Mouse (Mus musculus) limb, embryonic 11.5 days (tissue): ENCODE measurements around the gene Ace. TPM values are rescaled to one million over a fixed set of nuclear protein-coding genes. Genes with fewer than 3 reads are reported as not detected.
A peak's percentile ranks its signal among the peaks of the same experiment; 100 is the strongest.

Source experiments
- ATAC-seq: fragments of 200-750 bp; cut with Nextera tagmentation; 2 replicates; pipeline ENCODE4 v1.8.0; 2017; ENCODE audit warnings: low read depth; ENCODE audit not compliant: insufficient number of reproducible peaks, low FRiP score, low TSS enrichment
- DNase-seq: peaks from one replicate; pipeline ENCODE4 v3.0.0-alpha.2; 2015; ENCODE audit warnings: low spot score
- H3K27ac ChIP-seq: fragments of 300-500 bp; sonication (generic); replicated peaks from 2 replicates; pipeline ENCODE4 v1.5.1; 2014; ENCODE audit warnings: low read depth, mild to moderate bottlenecking, low read length
- H3K27me3 ChIP-seq: fragments of 300-500 bp; sonication (generic); 2 replicates; pipeline ENCODE4 v1.6.1; 2014; ENCODE audit warnings: mild to moderate bottlenecking, low read length, mixed read lengths; ENCODE audit not compliant: control insufficient read depth, insufficient read depth
- H3K36me3 ChIP-seq: fragments of 300-500 bp; sonication (generic); 2 replicates; pipeline ENCODE4 v1.6.1; 2014; ENCODE audit warnings: mild to moderate bottlenecking, low read length, moderate library complexity, mixed read lengths; ENCODE audit not compliant: control insufficient read depth, insufficient read depth
- H3K4me1 ChIP-seq: fragments of 300-500 bp; sonication (generic); 2 replicates; pipeline ENCODE4 v1.6.1; 2014; ENCODE audit warnings: low read length, mixed read lengths; ENCODE audit not compliant: control insufficient read depth, insufficient read depth
- H3K4me2 ChIP-seq: fragments of 300-500 bp; sonication (generic); 2 replicates; pipeline ENCODE4 v1.6.1; 2014; ENCODE audit warnings: low read depth, mild to moderate bottlenecking, moderate library complexity; ENCODE audit not compliant: severe bottlenecking
- H3K4me3 ChIP-seq: fragments of 300-500 bp; sonication (generic); 2 replicates; pipeline ENCODE4 v1.5.1; 2014; ENCODE audit warnings: low read depth, low read length
- H3K9ac ChIP-seq: fragments of 300-500 bp; sonication (generic); 2 replicates; pipeline ENCODE4 v1.6.1; 2014; ENCODE audit warnings: mild to moderate bottlenecking, low read length
- H3K9me3 ChIP-seq: fragments of 300-500 bp; sonication (generic); 2 replicates; pipeline ENCODE4 v1.6.1; 2016; ENCODE audit warnings: low read length; ENCODE audit not compliant: control insufficient read depth
- WGBS: fragments of 180-500 bp; shearing (Covaris S2); extraction: QIAGEN DNeasy Blood & Tissue Kit; methylation state at CpG from one replicate; pipeline ENCODE4 v1.1.7; 2014; 5-methylcytosine and 5-hydroxymethylcytosine counted together
- polyA plus RNA-seq: library from polyadenylated mRNA; unstranded; fragments of >200 nt; fragmentation: Nextera tagmentation; extraction: Ambion mirVana; gene quantifications from 2 replicates; pipeline ENCODE4 v1.2.1, GENCODE M21; 2014

Ace gene
- polyA plus RNA-seq, 1 experiment from 2014 or later: 0.15 TPM

DNA sequence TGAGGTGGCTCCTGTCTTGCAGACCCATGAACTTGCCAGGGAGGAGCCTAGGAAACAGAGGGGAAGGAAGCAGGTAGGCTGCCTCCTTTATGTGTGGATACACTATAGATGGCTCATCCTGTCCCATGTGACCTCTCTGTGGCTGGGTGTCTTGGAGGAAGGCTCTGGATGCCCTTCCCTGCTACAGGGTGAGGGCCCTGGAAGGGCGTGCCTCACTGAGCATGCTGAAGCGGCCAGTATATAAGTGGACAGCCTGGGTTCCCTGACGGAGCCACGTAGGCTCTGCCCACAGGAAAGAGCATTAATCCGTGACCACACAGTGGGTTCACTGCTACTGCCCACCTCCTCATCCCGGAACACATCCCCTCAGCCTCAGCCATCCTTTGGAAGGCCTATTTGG, 21.7 kb downstream of the Ace start:
- 82% methylated on average over 6 of the region's 6 CpGs for WGBS
- DNase-seq: no peak
- Histone ChIP-seq H3K27ac (no peak overlapping the region), H3K27me3 (no peaks in the 10 kb centered on the region), H3K9ac (no peak overlapping the region), H3K9me3 (no peaks in the 10 kb centered on the region), H3K36me3 (no peaks in the 10 kb centered on the region), H3K4me1 (no peaks in the 10 kb centered on the region), H3K4me2 (no peak overlapping the region), H3K4me3 (no peak overlapping the region)
- no peak for ATAC-seq

DNA sequence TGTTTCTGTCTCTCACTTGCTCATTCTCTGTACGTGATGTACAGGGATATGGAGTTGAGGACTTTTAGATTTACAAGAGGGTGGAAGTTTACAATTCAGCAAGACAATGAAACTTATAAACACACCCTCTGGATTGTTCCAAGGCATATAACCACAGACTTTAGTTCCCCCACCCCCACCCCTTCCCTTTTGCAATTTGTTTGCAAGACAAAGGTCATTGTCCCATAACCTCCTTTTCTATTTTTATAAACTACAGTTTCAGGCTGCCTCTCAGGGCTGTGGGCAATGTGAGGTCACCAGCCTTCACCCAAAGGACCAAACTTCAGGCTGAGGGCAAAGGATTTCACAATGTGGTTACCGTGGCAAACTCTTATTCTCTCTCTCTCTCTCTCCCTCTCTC, 22.5 kb downstream of the Ace start:
- WGBS: 71% methylated on average over 2 of the region's 2 CpGs
- Histone ChIP-seq H3K9ac (no peak overlapping the region), H3K4me3 (no peak overlapping the region), H3K36me3 (no peaks in the 10 kb centered on the region), H3K4me2 (no peak overlapping the region), H3K9me3 (no peaks in the 10 kb centered on the region), H3K4me1 (no peaks in the 10 kb centered on the region), H3K27ac (no peak overlapping the region), H3K27me3 (no peaks in the 10 kb centered on the region)
- DNase-seq (no peak), ATAC-seq (no peak)

DNA sequence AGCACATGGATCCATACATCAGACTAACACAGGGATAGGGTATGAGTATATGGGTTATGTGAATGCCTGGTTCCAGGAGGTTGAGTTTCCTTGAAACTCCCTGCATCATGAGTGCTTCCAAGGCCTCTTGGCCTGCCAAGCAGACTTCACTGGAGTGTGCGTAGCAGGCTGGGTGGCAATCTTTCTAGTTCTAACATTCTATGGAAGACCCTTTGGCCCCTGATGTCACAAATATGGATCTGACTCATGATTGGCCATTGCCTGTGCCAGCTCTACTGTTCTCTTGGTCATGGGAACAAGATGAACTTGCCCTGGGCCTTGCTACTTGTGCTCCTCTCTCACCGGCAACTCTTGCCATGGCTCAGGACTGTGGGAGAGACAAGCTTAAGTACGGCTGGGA, 26.6 kb downstream of the Ace start, which contains the start of gene Ace3:
Ace3 (plus strand) TSS at position 301 of the 400 bp plus-strand sequence.
- no peak within 1 kb of the TSS for H3K27ac ChIP-seq
- H3K4me3 ChIP-seq: no peak within 1 kb of the TSS
- H3K27me3 ChIP-seq: no peaks in the 10 kb centered on the region
- H3K9ac ChIP-seq: no peak within 1 kb of the TSS
- H3K36me3 ChIP-seq: no peaks in the 10 kb centered on the region
- 87% methylated on average over 3 of the region's 3 CpGs for WGBS
- no peak within 1 kb of the TSS for H3K4me2 ChIP-seq
- no peaks in the 10 kb centered on the region for H3K9me3 ChIP-seq
- no peaks in the 10 kb centered on the region for H3K4me1 ChIP-seq
- DNase-seq (no peak), ATAC-seq (no peak)

DNA sequence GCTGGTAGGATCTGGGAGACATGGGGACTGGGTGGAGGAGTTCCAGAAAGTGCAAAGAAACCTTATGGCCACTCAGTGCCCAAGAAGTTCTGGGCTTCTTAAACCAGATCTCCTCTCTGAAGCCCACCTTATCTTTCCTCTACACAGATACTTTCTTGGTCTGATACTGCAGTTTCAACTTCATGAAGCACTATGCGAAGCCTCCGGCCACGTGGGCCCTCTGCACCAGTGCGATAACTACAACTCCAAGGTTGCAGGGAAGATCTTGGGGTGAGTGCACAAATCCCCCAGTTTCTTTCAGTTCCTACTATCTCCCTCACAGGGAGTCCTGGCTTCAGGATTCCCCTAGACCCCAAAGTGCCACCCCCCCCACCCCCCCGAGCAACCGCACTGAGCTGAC, 32.3 kb downstream of the Ace start:
- WGBS: 96% methylated on average over 6 of the region's 6 CpGs
- Histone ChIP-seq H3K9ac (no peak overlapping the region), H3K9me3 (no peaks in the 10 kb centered on the region), H3K27me3 (no peaks in the 10 kb centered on the region), H3K4me3 (no peak overlapping the region), H3K36me3 (no peaks in the 10 kb centered on the region), H3K4me1 (no peaks in the 10 kb centered on the region), H3K27ac (no peak overlapping the region), H3K4me2 (no peak overlapping the region)
- no peak for DNase-seq
- ATAC-seq: no peak

DNA sequence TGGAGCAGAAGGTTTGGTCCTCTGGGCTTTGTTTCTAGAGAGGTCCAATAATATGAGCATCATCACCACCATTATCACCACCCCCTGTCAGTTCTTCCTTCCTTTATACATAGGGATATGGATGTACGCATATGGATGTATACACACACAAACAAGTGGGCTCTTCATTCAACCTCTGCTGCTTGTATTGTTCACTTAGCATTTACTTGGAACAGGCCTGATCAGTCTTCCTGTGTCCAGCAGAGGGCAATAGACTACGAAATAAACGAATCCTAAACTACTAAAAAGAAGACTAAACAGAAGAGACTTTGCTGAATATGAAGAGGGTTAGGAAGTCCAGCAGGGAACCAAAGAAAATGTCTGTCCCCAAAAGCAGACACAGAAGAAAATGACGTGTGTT, 34.0 kb downstream of the Ace start:
- no peak overlapping the region for H3K27ac ChIP-seq
- 43% methylated on average over 4 of the region's 4 CpGs for WGBS
- no peak for DNase-seq

DNA sequence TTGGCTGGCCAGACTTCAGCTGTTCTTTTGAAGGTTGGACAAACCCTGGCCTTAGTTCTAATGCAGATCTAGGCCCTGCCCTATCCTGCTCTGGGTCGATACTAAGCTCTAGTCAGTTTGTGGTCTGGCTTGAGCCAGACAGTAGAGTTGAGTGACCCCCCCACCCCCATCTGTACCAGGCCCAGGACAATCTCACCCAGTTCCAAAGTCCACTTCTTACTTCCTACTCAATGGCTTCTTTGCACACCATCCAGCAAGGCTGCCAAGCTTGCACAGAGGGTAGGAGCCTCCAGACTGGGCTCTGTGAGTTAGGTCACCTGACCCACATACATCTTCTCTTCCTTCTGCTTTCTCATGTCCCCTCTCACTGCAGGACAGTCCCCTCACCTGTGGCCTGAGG, 36.8 kb downstream of the Ace start:
- Histone ChIP-seq H3K9me3 (no peaks in the 10 kb centered on the region), H3K4me1 (0 out of 2 replicates have a peak, but pooled peaks cover 3% of the 10 kb centered on the region), H3K27ac (no peak overlapping the region), H3K4me2 (no peak overlapping the region), H3K27me3 (no peaks in the 10 kb centered on the region), H3K4me3 (no peak overlapping the region), H3K9ac (no peak overlapping the region), H3K36me3 (no peaks in the 10 kb centered on the region)
- DNase-seq (no peak), ATAC-seq (no peak)
- 80% methylated on average over 1 of the region's 1 CpGs for WGBS

More for the DNA sequence above, 34.0 kb downstream of the Ace start:
- Histone ChIP-seq H3K9me3 (no peaks in the 10 kb centered on the region), H3K27me3 (no peaks in the 10 kb centered on the region), H3K4me3 (no peak overlapping the region), H3K4me2 (no peak overlapping the region), H3K9ac (no peak overlapping the region), H3K4me1 (no peaks in the 10 kb centered on the region), H3K36me3 (no peaks in the 10 kb centered on the region)
- ATAC-seq: no peak

DNA sequence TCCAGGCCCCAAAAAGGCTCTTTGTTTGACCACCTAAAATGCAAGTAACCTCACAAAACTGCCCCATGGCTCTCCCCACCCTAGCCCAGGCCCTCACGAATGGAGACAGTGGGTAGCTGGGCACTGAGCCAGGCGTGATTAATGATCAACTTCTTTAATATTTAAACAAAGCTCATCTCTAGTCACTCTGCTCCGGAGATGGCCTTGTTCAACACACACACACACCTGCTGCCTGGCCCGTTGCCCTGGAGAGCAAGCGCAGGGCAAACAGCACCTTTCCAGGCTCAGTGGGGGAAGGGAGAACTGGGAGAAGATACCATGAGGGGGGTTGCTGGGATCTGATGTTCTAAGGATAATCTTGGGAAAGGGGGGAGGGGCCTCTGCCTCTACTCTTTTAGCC, 38.2 kb downstream of the Ace start:
- no peaks in the 10 kb centered on the region for H3K9me3 ChIP-seq
- no peaks in the 10 kb centered on the region for H3K27me3 ChIP-seq
- 64% methylated on average over 5 of the region's 5 CpGs for WGBS
- no peak overlapping the region for H3K9ac ChIP-seq
- H3K27ac ChIP-seq: no peak overlapping the region
- ATAC-seq (no peak), DNase-seq (no peak)
- H3K4me1 ChIP-seq: 0 out of 2 replicates have a peak, but pooled peaks cover 3% of the 10 kb centered on the region
- H3K36me3 ChIP-seq: no peaks in the 10 kb centered on the region
- no peak overlapping the region for H3K4me3 ChIP-seq
- H3K4me2 ChIP-seq: no peak overlapping the region

DNA sequence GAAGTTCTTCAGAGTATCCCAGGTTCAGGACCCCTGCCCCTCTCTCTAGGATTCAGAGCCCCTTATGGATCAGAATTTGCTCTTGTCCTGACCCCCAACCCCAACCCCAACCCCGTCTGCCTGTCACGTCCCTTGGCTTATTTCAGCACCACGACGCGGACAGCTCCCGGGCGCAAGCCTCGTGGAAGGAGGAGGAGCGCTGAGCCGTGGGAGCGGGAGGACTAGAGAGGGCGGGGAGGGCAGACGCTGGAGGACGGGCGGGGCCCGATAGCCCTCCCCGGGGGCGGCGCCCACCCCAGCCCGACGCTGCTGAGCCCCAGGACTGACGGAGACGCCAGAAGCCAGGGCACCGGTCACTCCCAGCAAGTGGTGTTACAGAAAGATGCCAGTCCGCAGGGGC, 40.1 kb downstream of the Ace start, which contains the start of gene Kcnh6:
Kcnh6 (plus strand) TSS at position 304 of the 400 bp plus-strand sequence.
- Histone ChIP-seq H3K9me3 (no peaks in the 10 kb centered on the region), H3K9ac (no peak within 1 kb of the TSS), H3K4me1 (0 out of 2 replicates have a peak, but pooled peaks cover 3% of the 10 kb centered on the region), H3K27me3 (no peaks in the 10 kb centered on the region), H3K4me3 (no peak within 1 kb of the TSS), H3K27ac (no peak within 1 kb of the TSS), H3K4me2 (peak within 1 kb of the TSS; percentile 35), H3K36me3 (no peaks in the 10 kb centered on the region)
- DNase-seq (peak; percentile 91), ATAC-seq (no peak)
- WGBS: under 1% methylated on average over 25 of the region's 25 CpGs

DNA sequence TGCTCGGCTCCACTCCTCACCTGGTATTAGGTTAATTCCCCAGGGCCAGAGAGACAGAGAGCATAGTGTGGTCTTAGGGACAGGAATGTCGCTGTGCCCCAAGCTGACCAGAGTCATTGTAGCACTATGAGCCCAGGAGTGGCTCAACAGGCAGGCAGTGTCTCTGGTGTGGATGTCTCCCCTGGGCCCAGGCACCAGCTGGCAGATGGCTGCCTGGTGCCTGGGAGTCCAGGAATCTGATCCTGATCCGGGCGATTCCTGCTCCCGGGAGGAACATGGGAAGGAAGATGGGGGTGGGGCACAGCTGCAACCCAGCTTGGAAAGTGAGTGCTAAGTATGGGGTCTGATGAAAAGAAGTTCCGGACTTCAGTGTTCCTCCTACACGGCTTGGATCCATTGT, 45.0 kb downstream of the Ace start:
- 55% methylated on average over 7 of the region's 7 CpGs for WGBS
- Histone ChIP-seq H3K36me3 (no peaks in the 10 kb centered on the region), H3K9ac (no peak overlapping the region), H3K27me3 (no peaks in the 10 kb centered on the region), H3K4me3 (no peak overlapping the region), H3K4me1 (0 out of 2 replicates have a peak, but pooled peaks cover 3% of the 10 kb centered on the region), H3K4me2 (no peak overlapping the region), H3K9me3 (no peaks in the 10 kb centered on the region), H3K27ac (no peak overlapping the region)
- DNase-seq (no peak), ATAC-seq (no peak)
